Mouse (Mus musculus) midbrain, embryonic 13.5 days (tissue): ENCODE measurements around the gene Tsen54. TPM values are rescaled to one million over a fixed set of nuclear protein-coding genes. Genes with fewer than 3 reads are reported as not detected.

ENCODE experiments used
- ATAC-seq: fragments of 200-750 bp; cut with Nextera tagmentation; 2 replicates; pipeline ENCODE4 v1.8.0; 2017; ENCODE audit warnings: mild to moderate bottlenecking, moderate TSS enrichment, moderate library complexity
- H3K27ac ChIP-seq: fragments of 300-500 bp; sonication (generic); 2 replicates; pipeline ENCODE4 v1.5.1; 2015; ENCODE audit warnings: inconsistent platforms, mild to moderate bottlenecking, moderate library complexity
- H3K27me3 ChIP-seq: fragments of 300-500 bp; sonication (generic); 2 replicates; pipeline ENCODE4 v1.6.1; 2015; ENCODE audit warnings: mild to moderate bottlenecking, inconsistent platforms
- H3K36me3 ChIP-seq: fragments of 300-500 bp; sonication (generic); 2 replicates; pipeline ENCODE4 v1.6.1; 2015; ENCODE audit warnings: mild to moderate bottlenecking, inconsistent platforms
- H3K4me1 ChIP-seq: fragments of 300-500 bp; sonication (generic); replicated peaks from 2 replicates; pipeline ENCODE4 v1.6.1; 2015; ENCODE audit warnings: inconsistent platforms
- H3K4me2 ChIP-seq: fragments of 300-500 bp; sonication (generic); replicated peaks from 2 replicates; pipeline ENCODE4 v1.6.1; 2015; ENCODE audit warnings: moderate library complexity, mild to moderate bottlenecking, inconsistent platforms
- H3K4me3 ChIP-seq: fragments of 300-500 bp; sonication (generic); replicated peaks from 2 replicates; pipeline ENCODE4 v1.5.1; 2015; ENCODE audit warnings: mild to moderate bottlenecking, inconsistent platforms
- H3K9ac ChIP-seq: fragments of 300-500 bp; sonication (generic); replicated peaks from 2 replicates; pipeline ENCODE4 v1.6.1; 2015; ENCODE audit warnings: mild to moderate bottlenecking, inconsistent platforms
- H3K9me3 ChIP-seq: fragments of 300-500 bp; sonication (generic); 2 replicates; pipeline ENCODE4 v1.6.1; 2016; ENCODE audit warnings: mild to moderate bottlenecking, inconsistent platforms
- WGBS: fragments of 180-500 bp; shearing (Covaris S2); methylation state at CpG from one replicate; pipeline ENCODE4 v1.1.7; 2015; 5-methylcytosine and 5-hydroxymethylcytosine counted together
- polyA plus RNA-seq: library from polyadenylated mRNA; unstranded; fragments of >200 nt; fragmentation: Nextera tagmentation; extraction: Ambion mirVana; gene quantifications from 2 replicates; pipeline ENCODE4 v1.2.1, GENCODE M21; 2015

Gene Tsen54
- polyA plus RNA-seq, 1 experiment from 2014 or later: 24.8 TPM

DNA sequence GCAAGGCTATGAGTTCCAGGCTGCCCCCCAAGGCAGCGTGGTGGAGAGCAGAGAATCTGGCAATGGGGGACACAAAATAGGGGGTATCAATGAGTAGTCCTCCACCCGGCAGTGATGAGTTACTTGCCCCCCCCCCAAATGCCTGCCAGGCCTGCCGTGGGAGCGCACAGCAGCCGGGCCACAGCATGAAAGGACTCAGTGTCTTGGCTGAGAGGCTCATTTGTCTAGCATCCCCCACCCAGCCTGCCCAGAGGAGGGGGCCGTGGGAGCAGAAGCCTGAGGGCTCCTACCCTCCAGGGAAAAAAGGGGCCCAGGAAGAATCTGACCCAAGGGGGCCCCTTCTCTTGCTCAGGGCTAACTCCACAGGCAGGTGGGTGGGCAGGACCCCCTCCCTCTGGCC lies 7.2 kb upstream of the Tsen54 start:
- Histone ChIP-seq H3K4me3 (no peak overlapping the region), H3K36me3 (peaks cover 55% of the 10 kb centered on the region), H3K27ac (peak overlapping the region; percentile 74), H3K9me3 (no peaks in the 10 kb centered on the region), H3K9ac (0 out of 2 replicates have a peak overlapping the region, but pooled peaks have one; percentile 4), H3K27me3 (no peaks in the 10 kb centered on the region), H3K4me1 (peaks cover 53% of the 10 kb centered on the region), H3K4me2 (peak overlapping the region; percentile 15; the same call in 1 of the 2 replicates)
- 0 out of 2 replicates have a peak, but pooled peaks have one; percentile 10 for ATAC-seq
- 68% methylated on average over 6 of the region's 6 CpGs for WGBS

- ATAC-seq: no peak
- 56% methylated on average over 11 of the region's 11 CpGs for WGBS
- H3K9me3 ChIP-seq: no peaks in the 10 kb centered on the region
- H3K36me3 ChIP-seq: peaks cover 48% of the 10 kb centered on the region
- H3K4me3 ChIP-seq: no peak overlapping the region
- H3K27ac ChIP-seq: peak overlapping the region; percentile 74
- H3K27me3 ChIP-seq: no peaks in the 10 kb centered on the region
- H3K4me1 ChIP-seq: peaks cover 60% of the 10 kb centered on the region
- H3K9ac ChIP-seq: 0 out of 2 replicates have a peak overlapping the region, but pooled peaks have one; percentile 15
- peak overlapping the region; percentile 93 for H3K4me2 ChIP-seq
Measured at GRCm38 (mm10) chr11:115807971-115808370, 6.6 kb upstream of the Tsen54 start.

DNA sequence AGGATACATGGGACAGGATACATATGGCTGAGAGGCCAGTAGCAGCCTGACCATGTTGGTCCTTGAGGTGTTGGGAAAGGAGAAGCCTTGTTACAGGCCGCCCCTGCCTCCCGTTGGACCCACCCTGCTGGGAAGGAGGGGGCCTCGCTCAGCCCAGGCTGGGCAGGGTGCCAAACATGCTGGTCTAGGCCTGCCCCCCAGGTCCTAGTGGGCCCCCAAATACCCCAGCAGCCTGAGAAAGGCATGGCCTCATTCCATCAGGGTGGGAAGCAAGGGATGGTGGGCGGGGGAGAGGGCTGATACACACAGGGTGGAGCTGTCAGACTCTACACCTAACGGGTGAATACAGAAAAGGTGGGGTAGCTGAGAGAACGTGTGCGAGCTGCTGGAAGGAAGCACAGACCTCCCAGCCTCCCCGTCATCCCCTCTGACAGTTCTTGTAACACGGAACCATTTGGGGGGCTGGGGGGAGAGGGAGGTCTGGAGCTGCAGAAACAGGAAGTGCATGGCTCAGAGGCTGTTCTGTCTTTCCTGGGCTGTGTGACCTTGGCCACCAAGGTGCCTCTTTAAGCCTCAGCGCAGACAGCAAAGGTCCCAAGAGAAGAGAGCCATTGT lies 5.7 kb upstream of the Tsen54 start:
- H3K9me3 ChIP-seq: no peaks in the 10 kb centered on the region
- peaks cover 40% of the 10 kb centered on the region for H3K36me3 ChIP-seq
- 61% methylated on average over 10 of the region's 10 CpGs for WGBS
- peak overlapping the region; percentile 93 for H3K4me2 ChIP-seq
- no peaks in the 10 kb centered on the region for H3K27me3 ChIP-seq
- H3K9ac ChIP-seq: peak overlapping the region; percentile 15
- peaks cover 62% of the 10 kb centered on the region for H3K4me1 ChIP-seq
- no peak overlapping the region for H3K4me3 ChIP-seq
- ATAC-seq: 0 out of 2 replicates have a peak, but pooled peaks have one; percentile 2
- peak overlapping the region; percentile 74 for H3K27ac ChIP-seq

DNA sequence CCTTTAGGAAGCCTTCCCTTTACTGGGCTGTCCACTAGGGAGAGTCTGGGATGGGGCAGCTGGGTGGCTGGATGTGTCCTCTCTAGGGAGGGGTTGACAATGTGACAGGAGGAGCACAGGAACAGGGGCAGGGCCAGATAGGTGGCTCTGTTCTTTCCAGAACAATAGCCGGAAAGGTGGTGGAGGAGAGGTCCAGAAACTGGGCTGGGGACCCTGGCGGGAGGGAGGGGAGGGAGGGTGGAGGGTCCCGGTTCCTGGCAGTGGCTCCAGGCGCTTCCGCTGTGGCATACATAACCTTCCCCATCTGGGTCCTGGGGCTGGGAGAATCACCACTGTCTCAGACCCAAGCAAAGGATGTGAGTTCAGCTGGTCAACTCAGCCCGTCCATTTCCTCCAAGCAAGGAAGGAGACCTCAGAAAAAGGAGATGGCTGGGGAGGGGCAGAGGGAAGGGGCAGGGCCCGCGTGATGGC lies 5.2 kb upstream of the Tsen54 start:
- peaks cover 66% of the 10 kb centered on the region for H3K4me1 ChIP-seq
- peaks cover 36% of the 10 kb centered on the region for H3K36me3 ChIP-seq
- 78% methylated on average over 8 of the region's 8 CpGs for WGBS
- ATAC-seq: no peak
- H3K4me3 ChIP-seq: no peak overlapping the region
- no peaks in the 10 kb centered on the region for H3K9me3 ChIP-seq
- H3K27me3 ChIP-seq: no peaks in the 10 kb centered on the region
- peak overlapping the region; percentile 93 for H3K4me2 ChIP-seq
- H3K9ac ChIP-seq: peak overlapping the region; percentile 15
- H3K27ac ChIP-seq: peak overlapping the region; percentile 74

DNA sequence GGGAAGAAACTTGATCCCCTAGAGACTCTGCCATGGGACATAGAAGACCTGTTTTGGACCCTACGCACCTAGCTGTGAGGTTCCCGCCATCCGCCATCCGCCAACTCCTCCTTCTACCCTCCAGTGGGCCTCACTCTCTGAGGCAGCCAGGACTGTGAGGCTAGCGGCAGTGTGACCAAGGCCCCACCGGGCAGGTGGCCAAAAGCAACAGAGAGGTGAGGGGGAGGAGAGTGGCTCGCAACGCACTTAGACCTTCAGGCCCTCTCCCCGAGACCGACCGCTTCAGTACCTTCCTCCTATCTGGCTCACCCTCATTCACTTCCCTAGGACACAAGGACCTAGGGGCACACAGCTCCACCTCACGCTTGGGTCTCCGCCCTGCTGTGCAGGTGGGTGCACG lies 4.1 kb upstream of the Tsen54 start:
- Histone ChIP-seq H3K4me2 (peak overlapping the region; percentile 93), H3K9ac (peak overlapping the region; percentile 46; the same call in 1 of the 2 replicates), H3K27ac (no peak overlapping the region; the same call in 1 of the 2 replicates), H3K36me3 (peaks cover 25% of the 10 kb centered on the region), H3K4me3 (peak overlapping the region; percentile 92), H3K9me3 (no peaks in the 10 kb centered on the region), H3K4me1 (peaks cover 70% of the 10 kb centered on the region), H3K27me3 (no peaks in the 10 kb centered on the region)
- 85% methylated on average over 14 of the region's 14 CpGs for WGBS
- no peak for ATAC-seq

- peaks cover 23% of the 10 kb centered on the region for H3K36me3 ChIP-seq
- peak overlapping the region; percentile 83 for H3K9ac ChIP-seq
- ATAC-seq: no peak
- no peak overlapping the region for H3K27ac ChIP-seq
- H3K4me1 ChIP-seq: peaks cover 80% of the 10 kb centered on the region
- H3K9me3 ChIP-seq: no peaks in the 10 kb centered on the region
- 83% methylated on average over 20 of the region's 20 CpGs for WGBS
- H3K27me3 ChIP-seq: no peaks in the 10 kb centered on the region
- H3K4me3 ChIP-seq: peak overlapping the region; percentile 92
- peak overlapping the region; percentile 93 for H3K4me2 ChIP-seq
Measured at GRCm38 (mm10) chr11:115811381-115812093, 3.0 kb upstream of the Tsen54 start.

- Histone ChIP-seq H3K36me3 (peaks cover 23% of the 10 kb centered on the region), H3K4me1 (peaks cover 79% of the 10 kb centered on the region), H3K27me3 (no peaks in the 10 kb centered on the region), H3K27ac (no peak overlapping the region; the same call in 1 of the 2 replicates), H3K4me2 (peak overlapping the region; percentile 93), H3K9me3 (no peaks in the 10 kb centered on the region), H3K4me3 (peak overlapping the region; percentile 92), H3K9ac (peak overlapping the region; percentile 83)
- no peak for ATAC-seq
- 46% methylated on average over 7 of the region's 7 CpGs for WGBS
Measured at GRCm38 (mm10) chr11:115812095-115812494, 2.4 kb upstream of the Tsen54 start.

GRCm38 (mm10) chr11:115812533-115813420 lies 1.7 kb upstream of the Tsen54 start:
- peak; percentile 21 for ATAC-seq
- peak overlapping the region; percentile 92 for H3K4me3 ChIP-seq
- 3% methylated on average over 28 of the region's 28 CpGs for WGBS
- H3K4me2 ChIP-seq: peak overlapping the region; percentile 93
- H3K4me1 ChIP-seq: peaks cover 73% of the 10 kb centered on the region
- H3K9ac ChIP-seq: peak overlapping the region; percentile 83
- no peaks in the 10 kb centered on the region for H3K27me3 ChIP-seq
- no peaks in the 10 kb centered on the region for H3K9me3 ChIP-seq
- H3K27ac ChIP-seq: peak overlapping the region; percentile 57
- peaks cover 25% of the 10 kb centered on the region for H3K36me3 ChIP-seq

GRCm38 (mm10) chr11:115813507-115814296 lies 822 bp upstream of the Tsen54 start, which contains the start of gene Caskin2:
TSS of gene Caskin2 (minus strand) at chr11:115813639.
- Histone ChIP-seq H3K36me3 (peaks cover 32% of the 10 kb centered on the region), H3K4me3 (peak within 1 kb of the TSS; percentile 92), H3K4me2 (peak within 1 kb of the TSS; percentile 93), H3K4me1 (peaks cover 64% of the 10 kb centered on the region), H3K27ac (peak within 1 kb of the TSS; percentile 57), H3K27me3 (no peaks in the 10 kb centered on the region), H3K9me3 (no peaks in the 10 kb centered on the region), H3K9ac (peak within 1 kb of the TSS; percentile 90)
- ATAC-seq: peak; percentile 89
- under 1% methylated on average over 43 of the region's 44 CpGs for WGBS

DNA sequence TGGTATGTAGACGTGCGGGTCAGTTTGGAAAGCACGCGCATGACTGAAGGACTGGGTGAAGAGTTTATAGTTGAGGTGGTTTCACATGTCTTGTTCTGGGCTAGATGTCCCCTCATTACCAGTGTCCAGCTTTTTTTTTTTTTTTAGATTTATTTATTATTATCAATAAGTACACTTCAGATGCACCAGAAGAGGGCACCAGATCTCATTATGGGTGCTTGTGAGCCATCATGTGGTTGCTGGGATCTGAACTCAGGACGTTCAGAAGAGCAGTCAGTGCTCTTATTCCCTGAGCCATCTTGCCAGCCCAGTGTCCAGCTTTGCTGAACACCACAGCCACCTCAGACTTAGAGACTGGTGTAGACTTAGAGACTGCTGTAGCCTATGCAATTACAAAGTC lies 2.8 kb downstream of the Tsen54 start:
- H3K36me3 ChIP-seq: peaks cover 51% of the 10 kb centered on the region

More for the DNA sequence above, 2.8 kb downstream of the Tsen54 start:
- Histone ChIP-seq H3K9me3 (no peaks in the 10 kb centered on the region), H3K4me3 (no peak overlapping the region), H3K27ac (no peak overlapping the region), H3K4me1 (peaks cover 27% of the 10 kb centered on the region), H3K4me2 (no peak overlapping the region), H3K27me3 (peaks cover 5% of the 10 kb centered on the region), H3K9ac (no peak overlapping the region)
- ATAC-seq: no peak
- WGBS: 91% methylated on average over 5 of the region's 5 CpGs
